Mouse (Mus musculus): ENCODE measurements at regions not wholly inside any gene's neighbourhood (a gene's known extent, or its start where the extent isn't known, plus 50 kb on each side); places are given as distances from the start of the nearest gene placed in this dataset.

- DNase-seq (ENCODE audit: low read depth in 3 of 3, low spot score in 3 of 3): no peak
- H3K36me3 ChIP-seq (replicated peaks; ENCODE audit: control insufficient read depth, insufficient read depth, low read depth): no peaks in the 10 kb centered on the region
- no peaks in the 10 kb centered on the region for H3K27me3 ChIP-seq (ENCODE audit: control insufficient read depth, insufficient read depth, low read length)
- H3K4me1 ChIP-seq (replicated peaks; ENCODE audit: control insufficient read depth in 2 of 2, insufficient read depth in 2 of 2, low read length in 1 of 2): no peaks in the 10 kb centered on the region
- no peak for ATAC-seq (ENCODE audit: insufficient read depth)
- no peak overlapping the region for H3K4me2 ChIP-seq (ENCODE audit: low read depth)
- no peaks in the 10 kb centered on the region for H3K9me3 ChIP-seq (ENCODE audit: control insufficient read depth, low read length)
- H3K9ac ChIP-seq (replicated peaks): no peak overlapping the region
- H3K4me3 ChIP-seq (ENCODE audit: insufficient read depth in 1 of 2, low read depth in 2 of 2, low read length in 2 of 2): no peak overlapping the region
- WGBS (ENCODE audit: insufficient replicate concordance): 73% methylated on average over 6 of the region's 6 CpGs
- TF ChIP-seq CTCF (IDR thresholded peaks at IDR 0.05; ENCODE audit: low read depth) (no peak), EP300 (IDR thresholded peaks at IDR 0.05; ENCODE audit: low read depth) (no peak)
- no peak overlapping the region for H3K27ac ChIP-seq
Measured at GRCm38 (mm10) chr6:118250006-118250405, 52.5 kb upstream of the Ret start.

Measured in liver, embryonic 14.5 days (tissue).